Mouse (Mus musculus): ENCODE data around the gene Phospho2.

DNA sequence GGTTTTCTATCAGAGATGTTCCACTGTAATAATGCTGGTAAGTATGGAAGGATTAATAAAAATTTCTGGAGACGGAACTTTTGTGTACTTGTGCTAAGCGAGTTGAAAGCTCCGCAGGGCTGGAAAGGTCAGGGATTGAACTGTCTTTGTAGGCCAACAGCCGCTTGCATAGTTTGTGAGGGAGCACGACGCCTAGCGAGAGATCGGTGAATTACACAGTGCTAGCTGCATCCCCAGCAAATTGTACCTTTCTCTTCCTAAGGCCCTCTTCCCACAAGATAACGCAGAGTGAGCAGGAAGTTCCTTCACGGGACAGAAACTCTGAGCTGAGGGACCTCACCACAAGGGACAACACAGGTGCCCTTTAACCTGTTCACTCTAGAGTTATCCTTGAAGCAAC, 862 bp downstream of the Phospho2 start:
- TF ChIP-seq CTCF (IDR thresholded peaks at IDR 0.05) (peak; percentile 95), EP300 (IDR thresholded peaks at IDR 0.05; ENCODE audit: insufficient read depth, low read depth, low read length) (0 out of 2 replicates have a peak, but pooled peaks have one; percentile 55), POLR2A (IDR thresholded peaks at IDR 0.05; ENCODE audit: insufficient read depth, low read depth, low read length) (no peak)

All from heart, adult 2 months (tissue).